Mouse (Mus musculus) adrenal gland, postnatal 14 days (tissue): Measurements from ENCODE around the gene Fgg. TPM values are rescaled to one million over a fixed set of nuclear protein-coding genes. Genes with fewer than 3 reads are reported as not detected.

Experiments
- DNase-seq: peaks from one replicate; pipeline ENCODE4 v3.0.0; 2021; ENCODE audit warnings: mixed read lengths
- long read RNA-seq, 2 experiments: library from polyadenylated mRNA; stranded (forward); transcript quantifications; one replicate each; pipeline ENCODE4 v2.0.0; 2021
- total RNA-seq: library from RNA; stranded (reverse); gene quantifications from 2 replicates; pipeline ENCODE4 v1.2.3, GENCODE M21; 2021

The Fgg gene
- 22.3 and 435 TPM in 2 replicates for total RNA-seq
- long read RNA-seq, experiment 1, transcript Fgg-201 (10 exons, 1,695 nt): major isoform, 16 of 45 reads
- long read RNA-seq, experiment 1, partial matches to known transcripts: 24 of 45 reads
- long read RNA-seq, experiment 1, other reads (novel, unspliced or antisense): 2 of 45 reads
- long read RNA-seq, experiment 2, transcript Fgg-201 (10 exons, 1,695 nt): major isoform, 393 of 1,212 reads
- long read RNA-seq, experiment 2, transcript Fgg-202 (9 exons, 1,741 nt): minor isoform, 47 of 1,212 reads
- long read RNA-seq, experiment 2, partial matches to known transcripts: 716 of 1,212 reads
- long read RNA-seq, experiment 2, other reads (novel, unspliced or antisense): 56 of 1,212 reads

DNA sequence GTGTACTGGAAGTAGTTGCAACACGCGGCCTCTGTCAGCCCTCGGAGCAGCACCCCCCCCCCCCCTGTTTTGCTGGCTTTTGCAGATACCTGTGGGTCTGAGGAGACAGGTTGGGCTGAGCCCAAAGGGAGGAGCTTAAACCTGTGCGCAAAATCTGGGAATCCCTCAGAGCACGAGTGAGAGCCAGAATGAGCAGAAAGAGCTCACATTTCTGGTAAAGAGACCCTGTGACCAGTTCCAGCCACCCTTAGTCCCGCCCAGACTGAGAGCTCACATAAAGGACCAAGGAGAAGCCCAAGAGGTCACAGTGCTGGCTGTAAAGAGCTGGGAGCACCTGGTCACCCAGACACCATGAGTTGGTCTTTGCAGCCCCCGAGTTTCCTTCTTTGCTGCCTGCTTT, at the start of gene Fgg:
Fgg (plus strand) TSS at position 168 of the 400 bp plus-strand sequence.
- no peak for DNase-seq

DNA sequence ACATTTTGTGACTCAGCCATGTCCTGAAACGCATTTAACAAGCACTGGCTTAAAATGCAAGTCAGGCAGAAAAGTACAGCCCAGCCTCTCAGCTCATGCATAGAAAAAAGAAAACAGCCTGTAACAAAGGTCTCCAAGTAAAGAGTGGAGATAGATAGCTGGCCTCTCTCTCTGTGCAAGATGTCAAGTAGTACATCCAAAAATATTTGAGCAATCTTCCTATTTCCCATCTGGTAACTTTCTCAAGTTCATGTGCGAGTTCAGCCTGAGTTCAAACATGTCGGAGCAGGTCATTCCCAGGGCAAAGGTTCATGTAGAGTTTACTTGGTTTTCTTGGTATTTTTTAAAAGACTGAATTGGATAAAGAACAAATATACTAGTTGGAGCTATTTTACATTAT, 36.5 kb upstream of the Fgg start:
- no peak for DNase-seq

DNA sequence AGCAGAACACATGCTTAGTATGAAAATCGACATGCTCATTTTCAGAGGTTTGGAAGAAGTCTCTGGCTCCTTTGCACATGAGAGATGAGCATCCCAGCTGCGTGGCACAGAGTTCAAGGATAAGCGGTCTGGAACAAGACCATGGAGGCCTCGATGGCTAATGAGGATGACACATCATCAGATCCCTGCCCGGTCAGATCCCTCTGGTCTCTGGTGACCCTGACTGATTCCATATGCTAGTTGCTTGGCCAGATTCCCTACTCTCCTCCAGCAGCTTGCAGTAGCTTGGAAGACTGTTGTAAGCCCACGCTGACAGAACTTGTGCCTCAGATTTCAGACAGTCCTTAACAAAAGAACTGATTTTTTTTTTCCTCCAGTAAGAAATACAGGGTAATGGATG, 26.7 kb upstream of the Fgg start:
- DNase-seq: peak; percentile 49

DNA sequence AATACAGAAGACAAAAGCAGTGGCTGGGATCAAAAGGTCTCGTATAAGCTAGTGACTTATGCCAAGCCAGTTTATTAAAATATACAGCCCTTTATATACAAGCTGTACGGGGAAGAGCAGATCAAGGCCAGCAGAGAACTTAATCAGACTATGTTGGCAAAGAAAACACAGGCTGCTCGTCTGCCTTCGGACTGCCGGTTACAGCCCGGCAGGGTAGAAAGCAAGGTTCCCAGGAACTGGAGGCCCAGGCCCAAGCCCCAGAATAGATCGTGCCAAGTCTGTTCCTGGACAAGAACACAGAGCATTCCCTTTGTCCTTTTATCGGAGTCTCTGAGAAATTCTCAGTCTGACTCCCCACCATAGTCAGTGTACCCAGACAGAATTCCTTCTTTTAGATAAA, 25.7 kb upstream of the Fgg start:
- no peak for DNase-seq

DNA sequence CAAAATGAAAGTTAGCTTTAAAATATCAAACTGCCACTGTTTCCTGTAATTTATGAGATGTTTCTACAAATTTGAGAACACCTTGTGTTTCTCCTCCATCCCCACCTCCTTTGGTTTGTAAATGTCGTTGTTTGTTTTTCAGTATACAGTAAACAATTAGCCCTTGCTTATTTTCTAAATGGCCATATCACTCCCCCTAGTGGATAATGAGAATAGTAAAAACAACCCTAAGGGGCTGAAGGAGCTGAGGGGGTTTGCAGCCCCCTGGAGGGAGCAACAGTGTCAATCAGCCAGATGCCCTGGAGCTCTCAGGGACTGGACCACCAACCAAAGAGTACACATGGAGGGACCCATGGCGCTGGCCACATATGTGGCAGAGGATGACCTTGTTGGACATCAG, 22.7 kb upstream of the Fgg start:
- DNase-seq: no peak

DNA sequence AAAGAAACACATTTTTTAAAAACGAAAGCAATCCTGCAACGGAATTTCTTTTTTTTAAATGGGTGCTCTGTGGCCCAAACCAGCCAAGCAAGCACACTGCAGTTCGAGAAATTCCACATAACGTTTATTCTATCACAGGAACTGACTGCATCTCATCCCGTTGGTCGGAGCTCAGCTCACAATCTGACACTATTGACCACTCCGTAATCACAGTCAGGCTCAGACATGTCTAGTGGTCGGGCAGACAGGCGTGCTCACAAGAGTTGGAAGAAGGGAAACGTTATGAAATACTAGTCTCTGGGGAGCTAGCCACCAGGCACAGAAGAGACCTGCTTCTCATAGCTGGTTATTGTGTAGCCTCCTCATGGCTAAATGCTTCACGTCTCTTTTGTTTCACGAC, 15.6 kb upstream of the Fgg start:
- DNase-seq: no peak

DNA sequence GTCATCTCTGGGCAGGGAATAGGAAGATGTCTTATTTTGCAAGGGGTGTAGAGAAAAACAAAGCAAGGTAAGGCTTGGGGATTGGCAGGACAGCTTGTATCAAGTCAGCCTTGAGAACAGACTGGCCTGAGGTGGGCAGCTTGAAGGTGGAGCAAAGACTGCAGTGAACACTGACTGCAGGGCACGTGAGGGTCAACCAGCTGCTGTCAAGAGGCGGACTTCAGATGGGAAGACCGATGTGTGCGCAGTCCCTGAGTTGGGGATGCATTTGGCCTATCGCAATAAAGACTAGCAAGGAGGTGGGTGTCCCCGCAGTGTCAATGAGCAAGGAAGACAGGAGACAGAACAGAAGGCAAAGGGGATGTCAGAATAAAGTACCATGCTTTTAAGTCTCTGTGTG, 14.6 kb upstream of the Fgg start:
- DNase-seq: no peak

DNA sequence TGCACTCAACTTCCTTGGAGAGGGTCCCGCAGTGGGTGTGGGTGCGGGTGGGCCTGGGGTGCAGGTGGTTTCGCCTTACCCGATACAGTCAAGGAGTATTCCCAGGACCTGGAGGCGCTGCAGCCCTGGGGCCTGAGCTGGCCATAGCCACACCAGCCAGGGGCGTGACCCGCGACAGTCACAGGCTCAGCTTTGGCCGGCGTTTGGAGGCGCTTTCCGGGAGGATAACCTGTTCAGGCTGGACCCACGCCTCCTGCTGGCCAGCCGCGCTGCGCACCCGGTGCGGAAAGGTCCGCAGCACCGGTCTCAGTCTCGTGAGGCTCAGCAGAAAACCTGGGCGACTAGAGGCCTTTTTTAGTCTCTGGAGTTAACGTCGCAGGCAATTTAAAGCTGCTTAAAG, 12.2 kb upstream of the Fgg start:
- DNase-seq: peak; percentile 87

DNA sequence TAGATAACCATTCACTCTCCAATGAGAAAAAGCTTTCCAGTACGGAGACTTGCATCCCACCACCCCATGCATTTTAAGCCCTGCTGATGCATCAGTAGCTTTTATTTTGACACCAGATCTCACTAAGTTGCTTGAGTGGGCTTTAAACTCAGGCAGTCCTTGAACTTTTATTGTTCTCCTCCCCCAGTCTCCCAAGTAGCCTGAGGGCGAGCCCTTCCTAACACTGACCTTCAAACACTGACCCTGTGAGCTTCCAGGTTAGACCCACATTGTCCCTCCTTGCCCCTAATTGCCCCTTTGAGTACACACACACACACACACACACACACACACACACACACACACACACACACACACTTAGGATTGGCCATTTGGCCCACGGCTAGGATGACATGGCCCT, 10.9 kb upstream of the Fgg start:
- no peak for DNase-seq

DNA sequence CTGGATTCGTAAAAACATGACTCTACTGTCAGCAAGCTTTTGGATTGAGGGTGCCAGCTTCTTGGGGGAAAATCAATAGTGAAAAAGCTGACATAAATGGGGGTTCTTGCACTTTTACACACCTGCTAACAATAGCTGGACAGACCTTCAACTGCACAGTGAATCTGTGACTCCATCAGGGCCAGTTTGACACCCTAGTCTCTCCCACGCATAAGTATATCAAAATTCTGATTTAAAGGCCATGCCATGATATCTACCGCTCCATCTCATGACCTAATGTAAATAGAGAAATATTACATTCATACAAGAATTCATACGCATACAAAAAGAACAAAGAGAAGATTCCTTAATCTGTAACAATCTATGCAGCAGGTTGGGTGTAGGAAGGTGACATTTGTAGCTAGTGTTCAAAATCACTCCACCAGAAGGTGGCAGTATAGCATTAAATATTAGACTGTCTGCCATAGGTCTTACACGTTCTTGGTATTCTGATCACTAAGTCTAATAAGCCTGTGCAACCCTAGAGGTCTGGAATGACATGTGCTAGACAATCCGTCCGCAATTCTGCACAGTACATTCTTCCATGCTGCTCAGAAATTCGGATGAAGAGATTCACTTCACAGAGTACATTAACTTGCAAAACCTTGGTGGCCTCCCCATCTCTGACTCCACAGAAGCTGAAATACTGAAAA, 8.6 kb upstream of the Fgg start:
- DNase-seq: peak; percentile 36

DNA sequence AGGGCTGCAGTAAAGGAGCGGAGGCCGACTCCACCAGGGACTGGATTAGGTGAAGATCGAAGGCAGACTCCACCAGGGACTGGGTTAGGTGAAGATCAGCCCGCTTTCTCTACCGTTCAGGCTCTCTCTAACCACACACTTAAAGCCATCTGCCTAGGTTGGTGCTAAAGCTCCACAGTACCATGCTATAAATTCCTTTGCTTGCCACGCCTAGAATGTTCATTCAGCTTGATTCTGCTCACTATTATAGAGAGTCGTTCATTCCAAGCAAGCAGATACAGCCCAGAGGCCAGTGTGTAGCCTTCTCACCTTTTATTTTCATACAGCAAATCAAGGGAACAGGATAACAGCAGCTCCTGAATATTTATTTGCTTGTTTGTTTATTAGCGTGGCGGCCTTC, 7.5 kb upstream of the Fgg start:
- no peak for DNase-seq

DNA sequence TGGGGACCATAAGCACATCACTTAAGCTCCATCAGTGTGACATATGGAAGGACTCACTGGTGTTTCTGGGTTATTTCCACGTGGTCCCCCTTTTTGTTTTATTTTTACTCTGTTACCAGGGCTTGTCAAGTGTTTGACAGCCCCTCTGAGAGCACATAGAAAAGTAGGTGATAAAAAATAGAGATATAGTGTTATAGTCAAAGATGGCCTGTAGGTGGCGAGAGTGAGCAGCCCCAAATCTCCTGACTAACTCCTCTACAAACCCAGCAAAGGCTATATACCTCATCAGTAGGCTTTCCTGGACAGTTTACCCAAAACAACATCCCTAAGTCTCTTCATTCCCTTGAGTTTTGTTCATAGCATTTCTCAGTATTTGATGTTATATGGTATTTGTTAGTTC, 5.3 kb upstream of the Fgg start:
- peak; percentile 28 for DNase-seq

DNA sequence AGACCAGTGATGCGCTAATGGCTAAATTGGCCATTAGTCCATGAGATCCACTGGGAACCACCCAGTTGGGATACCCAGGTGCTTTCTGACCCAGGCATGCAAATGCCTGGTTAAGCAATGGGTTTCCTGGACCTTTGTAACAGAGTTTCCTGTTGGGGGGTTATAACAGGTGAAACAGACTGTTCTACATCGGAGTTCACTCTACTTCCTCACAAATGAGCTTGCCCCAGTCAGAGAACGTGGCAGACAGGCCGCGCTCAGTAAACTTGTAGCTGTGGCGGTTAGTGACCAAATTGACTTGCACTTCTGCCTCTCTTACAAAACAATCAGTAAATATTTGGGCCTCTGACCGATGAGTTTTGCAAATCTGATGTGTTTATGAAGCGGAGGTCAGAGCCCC, 4.5 kb upstream of the Fgg start:
- DNase-seq: no peak

DNA sequence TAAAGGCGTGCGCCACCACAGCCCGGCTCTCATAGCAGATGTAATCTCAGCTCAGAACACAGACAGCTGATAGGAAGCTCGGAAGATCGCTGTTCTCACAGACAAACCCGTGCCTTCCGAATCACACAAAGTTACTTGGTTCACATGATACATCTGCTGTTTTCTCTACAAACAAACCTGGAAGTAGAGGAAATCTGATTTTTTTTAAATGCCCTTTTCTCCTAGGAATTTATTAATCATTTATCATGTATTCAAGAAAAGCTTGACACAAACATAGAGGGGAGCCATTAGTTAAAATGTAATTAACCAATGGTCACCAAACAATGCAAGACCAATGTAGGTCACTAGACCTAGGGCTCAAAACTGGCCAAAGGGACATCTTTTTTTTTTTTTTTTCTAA, 2.7 kb upstream of the Fgg start:
- DNase-seq: no peak

DNA sequence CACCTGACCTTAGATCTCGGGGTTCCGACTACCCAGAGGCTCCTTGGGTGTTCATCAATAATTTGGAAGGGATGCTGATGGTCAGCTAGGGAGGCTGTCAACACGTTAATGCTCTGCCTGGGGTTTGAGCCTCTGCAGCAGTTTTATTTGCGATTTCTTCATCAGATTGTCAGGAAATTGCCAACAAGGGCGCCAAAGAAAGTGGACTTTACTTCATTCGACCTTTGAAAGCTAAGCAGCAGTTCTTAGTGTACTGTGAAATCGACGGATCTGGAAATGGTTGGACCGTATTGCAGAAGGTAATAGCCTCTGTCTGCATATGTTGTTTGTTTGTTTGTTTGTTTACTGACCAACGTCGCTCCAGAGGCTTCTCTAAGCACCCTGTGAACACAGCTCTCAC, 2.8 kb downstream of the Fgg start:
- DNase-seq: no peak

DNA sequence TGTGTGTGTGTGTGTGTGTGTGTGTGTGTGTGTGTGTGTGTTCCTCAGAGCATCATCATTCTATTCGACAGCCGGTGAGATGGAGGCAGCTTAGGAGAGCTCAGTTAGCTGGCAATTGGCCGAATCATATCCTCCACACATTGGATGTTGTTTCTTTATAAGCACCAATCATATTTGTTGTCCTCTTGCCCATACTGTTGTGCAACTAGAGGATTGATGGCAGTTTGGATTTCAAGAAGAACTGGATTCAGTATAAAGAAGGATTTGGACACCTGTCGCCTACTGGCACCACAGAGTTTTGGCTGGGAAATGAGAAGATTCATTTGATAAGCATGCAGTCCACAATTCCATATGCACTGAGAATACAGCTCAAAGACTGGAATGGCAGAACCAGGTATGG, 3.6 kb downstream of the Fgg start:
- DNase-seq: no peak

DNA sequence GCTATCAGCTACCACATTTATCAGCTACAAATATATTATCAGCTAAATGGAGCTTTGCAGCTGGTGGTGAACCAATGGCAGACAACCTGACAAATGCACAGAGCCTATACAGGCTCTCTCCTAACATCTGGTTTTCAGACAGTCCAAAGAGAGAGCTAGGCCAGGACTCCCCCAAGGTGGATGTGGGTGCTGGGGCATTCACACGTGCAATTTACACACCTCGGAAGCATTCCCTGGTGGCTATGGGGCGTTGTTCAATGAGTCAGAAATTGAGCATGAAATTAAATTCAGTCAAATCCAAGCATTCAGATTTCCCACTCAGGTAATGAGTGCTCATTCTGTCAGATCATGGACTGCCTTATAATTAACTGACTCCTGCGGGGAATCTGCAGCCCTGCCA, 4.0 kb downstream of the Fgg start:
- no peak for DNase-seq

DNA sequence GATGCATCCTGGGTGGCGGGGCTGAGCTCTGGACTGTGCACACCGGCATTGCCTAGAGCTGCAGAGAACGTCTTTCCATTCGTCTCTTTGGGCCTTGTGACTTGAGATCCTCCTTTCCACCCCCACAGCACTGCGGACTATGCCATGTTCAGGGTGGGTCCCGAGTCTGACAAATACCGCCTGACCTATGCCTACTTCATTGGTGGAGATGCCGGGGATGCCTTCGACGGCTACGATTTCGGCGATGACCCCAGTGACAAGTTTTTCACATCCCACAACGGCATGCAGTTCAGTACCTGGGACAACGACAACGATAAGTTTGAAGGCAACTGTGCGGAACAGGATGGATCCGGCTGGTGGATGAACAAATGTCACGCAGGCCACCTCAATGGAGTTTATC, 5.1 kb downstream of the Fgg start:
- DNase-seq: no peak

DNA sequence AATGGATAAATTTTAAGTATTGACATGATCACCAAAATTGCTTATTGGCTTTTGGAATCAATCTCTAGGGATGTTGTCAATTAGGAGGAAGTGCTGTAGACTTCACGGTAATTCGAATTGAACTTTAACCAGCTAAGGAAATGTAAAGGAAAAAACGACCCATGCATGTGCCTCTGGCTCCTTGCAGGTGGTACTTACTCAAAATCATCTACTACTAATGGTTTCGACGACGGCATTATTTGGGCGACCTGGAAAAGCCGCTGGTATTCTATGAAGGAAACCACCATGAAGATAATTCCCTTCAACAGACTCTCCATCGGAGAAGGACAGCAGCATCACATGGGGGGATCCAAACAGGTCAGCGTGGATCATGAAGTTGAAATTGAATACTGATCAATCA, 6.4 kb downstream of the Fgg start:
- DNase-seq: no peak

DNA sequence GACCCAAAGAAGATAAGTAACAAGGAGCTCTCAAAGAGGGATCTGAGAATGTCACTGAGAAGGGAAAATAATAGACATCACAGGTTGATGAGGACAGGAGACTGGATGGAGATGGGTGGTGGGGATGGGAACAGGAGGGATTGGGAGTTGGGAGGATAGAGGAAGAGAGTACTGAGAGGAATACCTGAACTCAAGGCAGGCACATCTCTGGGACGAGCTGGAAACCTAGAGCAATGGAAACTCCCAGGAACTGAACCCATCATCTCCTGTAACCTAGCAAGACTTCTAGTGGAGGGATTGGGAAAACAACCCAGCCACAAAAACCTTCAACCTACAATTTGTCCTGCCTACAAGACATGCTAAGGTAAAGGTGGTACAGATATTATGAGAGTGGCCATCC, 8.7 kb downstream of the Fgg start:
- no peak for DNase-seq

DNA sequence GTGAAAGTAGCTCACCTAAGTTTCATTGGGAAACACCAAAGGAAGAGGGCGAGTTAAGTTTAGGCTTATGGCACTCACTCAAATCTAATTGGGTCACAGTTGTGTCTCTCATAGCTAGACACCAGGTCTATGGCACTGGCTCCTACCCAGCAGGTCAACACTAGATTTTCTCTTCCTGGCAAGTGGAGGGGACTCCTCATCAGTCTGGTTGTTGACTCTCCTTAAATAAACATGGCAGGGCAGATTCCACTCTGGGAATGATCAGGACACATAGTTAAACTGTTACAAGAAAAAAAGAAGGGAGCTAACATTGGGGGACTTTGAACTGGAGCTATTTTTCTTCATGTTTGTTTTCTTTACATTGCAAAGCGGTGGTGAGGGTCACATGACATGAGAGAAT, 12.9 kb downstream of the Fgg start:
- no peak for DNase-seq

DNA sequence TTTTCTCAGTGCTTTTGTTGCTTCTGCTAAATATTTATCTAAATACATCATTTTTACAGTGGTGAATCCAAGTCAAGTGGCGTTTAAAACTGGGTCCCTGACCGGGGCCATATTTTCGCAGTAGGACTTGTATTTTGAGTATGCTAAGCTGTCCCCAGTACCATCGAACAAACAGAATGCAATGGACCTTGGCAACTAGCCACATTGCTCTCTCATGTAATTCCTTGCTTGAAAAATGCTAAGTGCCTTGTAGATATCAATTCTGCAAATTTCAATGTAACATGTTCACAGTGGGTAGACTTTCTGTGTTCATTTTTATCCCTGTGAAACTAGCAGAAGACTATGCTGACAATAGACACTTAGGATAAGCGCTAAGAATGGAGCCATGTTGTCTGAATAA, 13.7 kb downstream of the Fgg start:
- no peak for DNase-seq

DNA sequence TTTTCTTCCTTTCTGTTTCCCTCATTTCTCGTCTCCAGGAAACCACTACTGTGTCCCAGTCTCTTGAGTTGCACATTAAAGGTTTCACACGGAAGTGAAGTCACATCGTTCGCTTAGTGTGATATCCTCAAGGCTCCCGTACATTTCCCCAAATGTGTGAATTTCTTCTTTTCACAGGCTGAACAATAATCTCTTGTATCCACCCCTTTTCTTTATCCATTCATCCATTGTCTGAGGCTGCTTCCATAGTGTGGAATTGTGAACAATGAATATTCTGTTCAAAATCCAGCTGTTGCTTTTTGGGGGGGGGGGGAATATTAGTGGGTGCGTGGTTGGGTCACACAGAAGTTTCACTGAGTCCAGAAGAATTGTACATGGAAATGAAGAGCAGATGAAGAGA, 17.5 kb downstream of the Fgg start:
- no peak for DNase-seq
